Mouse (Mus musculus) forelimb bud, embryonic 11.5 days (tissue): ENCODE data around the gene Chrdl2.

Experiments used
- DNase-seq: peaks from one replicate; pipeline ENCODE4 v3.0.0-alpha.2; 2012; ENCODE audit warnings: low read depth, low spot score

The Chrdl2 gene

GRCm38 (mm10) chr7:99982256-99983242, 23.4 kb upstream of the Chrdl2 start:
- no peak for DNase-seq

- peak; percentile 73 for DNase-seq
These were observed 17.2 kb upstream of the Chrdl2 start for GRCm38 (mm10) chr7:99988725-99989124.

GRCm38 (mm10) chr7:99989844-99990760, 15.9 kb upstream of the Chrdl2 start:
- DNase-seq: peak; percentile 40

GRCm38 (mm10) chr7:99990990-99991707, 14.8 kb upstream of the Chrdl2 start:
- DNase-seq: no peak

GRCm38 (mm10) chr7:99993159-99993558, 12.8 kb upstream of the Chrdl2 start:
- DNase-seq: no peak

GRCm38 (mm10) chr7:99995186-99995585, 10.8 kb upstream of the Chrdl2 start:
- no peak for DNase-seq

GRCm38 (mm10) chr7:99998668-99999067, 7.3 kb upstream of the Chrdl2 start:
- DNase-seq: no peak

GRCm38 (mm10) chr7:100003781-100004180, 2.2 kb upstream of the Chrdl2 start:
- DNase-seq: no peak

- DNase-seq: no peak
These were observed 439 bp downstream of the Chrdl2 start for GRCm38 (mm10) chr7:100006411-100006810.

- no peak for DNase-seq
These were observed 2.8 kb downstream of the Chrdl2 start for GRCm38 (mm10) chr7:100008765-100009164.

- DNase-seq: peak; percentile 88
These were observed 3.7 kb downstream of the Chrdl2 start for GRCm38 (mm10) chr7:100009640-100010039.

GRCm38 (mm10) chr7:100010711-100011110, 4.7 kb downstream of the Chrdl2 start:
- no peak for DNase-seq

- no peak for DNase-seq
These were observed 6.1 kb downstream of the Chrdl2 start for GRCm38 (mm10) chr7:100012085-100012484.

GRCm38 (mm10) chr7:100012515-100012914, 6.5 kb downstream of the Chrdl2 start:
- no peak for DNase-seq

GRCm38 (mm10) chr7:100014123-100014600, 8.2 kb downstream of the Chrdl2 start:
- no peak for DNase-seq

GRCm38 (mm10) chr7:100017056-100017455, 11.1 kb downstream of the Chrdl2 start:
- no peak for DNase-seq

- DNase-seq: no peak
These were observed 21.4 kb downstream of the Chrdl2 start for GRCm38 (mm10) chr7:100027353-100027752.

- DNase-seq: peak; percentile 52
These were observed 23.3 kb downstream of the Chrdl2 start for GRCm38 (mm10) chr7:100029307-100029706.

- no peak for DNase-seq
These were observed 25.2 kb downstream of the Chrdl2 start for GRCm38 (mm10) chr7:100030996-100031749.

- DNase-seq: no peak
These were observed 27.7 kb downstream of the Chrdl2 start for GRCm38 (mm10) chr7:100033672-100034071.
